Mouse (Mus musculus): ENCODE measurements at regions not wholly inside any gene's neighbourhood (a gene's known extent, or its start where the extent isn't known, plus 50 kb on each side); places are given as distances from the start of the nearest gene placed in this dataset.

DNA sequence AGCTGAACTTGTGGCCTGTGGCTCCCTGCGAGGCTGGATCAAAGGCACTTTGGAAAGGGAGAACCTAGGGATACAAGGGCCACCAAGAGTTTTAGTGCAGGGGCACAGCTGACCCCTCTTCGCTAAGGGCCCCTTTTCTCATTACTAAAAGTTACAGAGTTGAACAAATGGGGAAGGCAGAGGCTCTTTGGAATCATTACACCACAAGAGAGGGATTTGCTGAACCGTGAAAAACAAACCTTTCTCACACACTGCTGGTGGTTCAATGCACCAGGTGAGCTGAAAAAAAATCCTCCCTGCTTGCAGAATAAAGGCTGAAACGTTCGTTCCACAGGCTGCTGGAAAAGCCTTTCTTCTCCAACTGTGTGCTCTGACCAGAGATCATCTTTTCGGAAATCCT lies 50.2 kb upstream of the Ncam1 start:
- TF ChIP-seq CTCF (IDR thresholded peaks at IDR 0.05; ENCODE audit: borderline replicate concordance, extremely low read depth, insufficient read depth, insufficient read length), result no peak
- TF ChIP-seq POLR2A (IDR thresholded peaks at IDR 0.05; ENCODE audit: borderline replicate concordance, extremely low read depth, insufficient read depth, insufficient read length, poor library complexity, severe bottlenecking), result no peak

Data from brain, embryonic 14.5 days (tissue).